Mouse (Mus musculus) liver, postnatal 0 days (tissue): ENCODE data around the gene Erlec1. TPM values are rescaled to one million over a fixed set of nuclear protein-coding genes. Genes with fewer than 3 reads are reported as not detected.

Experiments
- ATAC-seq: fragments of 200-750 bp; cut with Nextera tagmentation; 2 replicates; pipeline ENCODE4 v1.8.0; 2017; ENCODE audit warnings: mild to moderate bottlenecking, moderate library complexity
- DNase-seq: peaks from one replicate; pipeline ENCODE4 v3.0.0-alpha.2; 2016
- H3K27ac ChIP-seq: fragments of 300-500 bp; sonication (generic); 2 replicates; pipeline ENCODE4 v1.5.1; 2014; ENCODE audit warnings: antibody characterized with exemption, moderate library complexity, mild to moderate bottlenecking, low read depth
- H3K27me3 ChIP-seq: fragments of 300-500 bp; sonication (generic); 2 replicates; pipeline ENCODE4 v1.6.1; 2014; ENCODE audit warnings: low read length, control low read depth, mixed read lengths; ENCODE audit not compliant: insufficient read depth
- H3K36me3 ChIP-seq: fragments of 300-500 bp; sonication (generic); replicated peaks from 2 replicates; pipeline ENCODE4 v1.6.1; 2014; ENCODE audit warnings: mild to moderate bottlenecking, control low read depth, low read length, moderate library complexity, mixed read lengths; ENCODE audit not compliant: insufficient read depth
- H3K4me1 ChIP-seq: fragments of 300-500 bp; sonication (generic); 2 replicates; pipeline ENCODE4 v1.6.1; 2014; ENCODE audit warnings: antibody characterized with exemption, mild to moderate bottlenecking, control low read depth; ENCODE audit not compliant: insufficient read depth
- H3K4me2 ChIP-seq: fragments of 300-500 bp; sonication (generic); 2 replicates; pipeline ENCODE4 v1.6.1; 2014; ENCODE audit warnings: low read depth, mild to moderate bottlenecking, low read length, moderate library complexity, mixed read lengths
- H3K4me3 ChIP-seq: fragments of 300-500 bp; sonication (generic); 2 replicates; pipeline ENCODE4 v1.5.1; 2014; ENCODE audit warnings: low read depth, low read length
- H3K9ac ChIP-seq: fragments of 300-500 bp; sonication (generic); replicated peaks from 2 replicates; pipeline ENCODE4 v1.6.1; 2014; ENCODE audit warnings: mild to moderate bottlenecking, moderate library complexity
- H3K9me3 ChIP-seq: fragments of 300-500 bp; sonication (generic); 2 replicates; pipeline ENCODE4 v1.6.1; 2016; ENCODE audit warnings: mild to moderate bottlenecking, control low read depth, low read length, mixed read lengths
- CTCF ChIP-seq: sonication (generic); IDR thresholded peaks from 2 replicates; pipeline ENCODE4 v1.5.1; 2016; ENCODE audit warnings: antibody characterized with exemption, low read depth
- EP300 ChIP-seq: IDR thresholded peaks from 2 replicates; pipeline ENCODE4 v1.6.1; 2016; ENCODE audit warnings: antibody characterized with exemption, low read depth, mild to moderate bottlenecking
- WGBS: fragments of 180-500 bp; shearing (Covaris S2); extraction: QIAGEN DNeasy Blood & Tissue Kit; methylation state at CpG from one replicate; pipeline ENCODE4 v1.1.7; 2014; ENCODE audit not compliant: insufficient replicate concordance; 5-methylcytosine and 5-hydroxymethylcytosine counted together
- polyA plus RNA-seq: library from polyadenylated mRNA; unstranded; fragments of >200 nt; fragmentation: Nextera tagmentation; extraction: Ambion mirVana; gene quantifications from 2 replicates; pipeline ENCODE4 v1.2.1, GENCODE M21; 2015

Erlec1 gene
- polyA plus RNA-seq, 1 experiment from 2014 or later = 8.2 TPM

DNA sequence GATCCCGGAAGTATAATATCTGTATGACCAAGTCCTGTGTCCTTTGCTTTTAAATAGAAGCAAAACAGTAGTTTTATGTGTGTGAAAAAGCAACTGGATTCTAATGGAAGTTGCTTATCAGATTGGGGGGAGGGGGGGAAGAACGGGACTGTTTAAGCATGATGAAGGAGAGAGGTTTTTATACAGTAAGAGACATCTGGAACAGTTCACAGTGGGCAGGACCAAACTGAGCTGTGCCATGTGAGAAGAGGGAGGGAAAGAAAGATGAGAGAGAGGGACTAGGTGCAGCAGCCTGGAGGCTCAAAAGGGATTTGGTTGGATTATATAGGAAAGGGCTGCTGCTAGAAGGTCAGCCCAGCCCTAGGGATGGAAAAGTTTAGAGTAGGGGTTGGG lies 32.5 kb upstream of the Erlec1 start:
- Histone ChIP-seq H3K27me3 (no peaks in the 10 kb centered on the region), H3K36me3 (peaks cover 8% of the 10 kb centered on the region; the same call in 1 of the 2 replicates), H3K4me1 (0 out of 2 replicates have a peak, but pooled peaks cover 4% of the 10 kb centered on the region), H3K4me2 (peak overlapping the region; percentile 81), H3K4me3 (peak overlapping the region; percentile 77), H3K9ac (peak overlapping the region; percentile 86), H3K27ac (peak overlapping the region; percentile 95), H3K9me3 (no peaks in the 10 kb centered on the region)
- no peak for TF ChIP-seq EP300
- no peak for TF ChIP-seq CTCF
- 0% methylated on average over 2 of the region's 2 CpGs for WGBS
- peak; percentile 67 for ATAC-seq
- DNase-seq = no peak

DNA sequence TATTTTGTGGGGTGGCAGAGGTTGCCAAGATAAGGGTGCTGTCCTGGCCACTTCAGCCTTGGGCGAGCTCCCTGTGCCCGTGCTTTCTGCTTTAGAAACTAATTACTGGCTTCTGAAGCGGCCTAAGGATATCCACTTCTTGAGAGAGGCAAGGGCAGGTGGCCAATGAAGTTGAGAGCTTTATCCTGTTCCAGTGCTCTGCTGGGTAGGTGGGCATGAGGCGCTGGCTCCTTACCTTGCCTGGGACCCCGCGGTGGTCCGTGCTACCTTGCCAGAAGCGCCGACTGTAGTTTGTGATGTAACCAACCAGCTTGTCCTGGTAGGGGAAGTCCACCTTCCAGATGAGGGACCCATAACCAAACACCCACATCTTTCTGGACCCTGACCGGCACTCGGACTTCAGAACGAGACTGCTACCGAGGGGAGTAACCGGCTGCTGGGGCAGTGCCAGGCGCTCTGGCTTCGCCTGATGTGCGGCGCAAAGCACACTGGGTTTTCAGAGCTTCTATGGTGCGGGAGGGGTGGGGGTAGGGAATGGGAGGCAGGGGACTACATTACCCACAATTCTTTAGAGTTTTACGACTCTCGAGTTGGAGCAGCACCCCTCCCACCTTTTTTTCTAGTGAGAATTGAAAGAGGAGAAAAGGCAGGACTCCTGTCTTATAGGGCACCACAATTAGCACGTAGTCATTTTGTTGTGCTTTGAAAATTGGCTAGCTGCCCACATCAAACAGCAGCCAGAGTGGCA lies 31.9 kb upstream of the Erlec1 start, which contains the start of gene Chac2:
TSS of gene Chac2 (minus strand) at position 474 of the 748 bp plus-strand sequence.
- H3K4me2 ChIP-seq = peak within 1 kb of the TSS; percentile 81
- H3K4me3 ChIP-seq = peak within 1 kb of the TSS; percentile 77
- TF ChIP-seq CTCF (no peak), EP300 (peak; percentile 77; the same call in 1 of the 2 replicates)
- peak within 1 kb of the TSS; percentile 86 for H3K9ac ChIP-seq
- H3K36me3 ChIP-seq = peaks cover 8% of the 10 kb centered on the region; the same call in 1 of the 2 replicates
- peak within 1 kb of the TSS; percentile 95 for H3K27ac ChIP-seq
- 0 out of 2 replicates have a peak, but pooled peaks cover 4% of the 10 kb centered on the region for H3K4me1 ChIP-seq
- no peaks in the 10 kb centered on the region for H3K9me3 ChIP-seq
- WGBS = under 1% methylated on average over 22 of the region's 22 CpGs
- DNase-seq (peak; percentile 93), ATAC-seq (peak; percentile 98)
- H3K27me3 ChIP-seq = no peaks in the 10 kb centered on the region

DNA sequence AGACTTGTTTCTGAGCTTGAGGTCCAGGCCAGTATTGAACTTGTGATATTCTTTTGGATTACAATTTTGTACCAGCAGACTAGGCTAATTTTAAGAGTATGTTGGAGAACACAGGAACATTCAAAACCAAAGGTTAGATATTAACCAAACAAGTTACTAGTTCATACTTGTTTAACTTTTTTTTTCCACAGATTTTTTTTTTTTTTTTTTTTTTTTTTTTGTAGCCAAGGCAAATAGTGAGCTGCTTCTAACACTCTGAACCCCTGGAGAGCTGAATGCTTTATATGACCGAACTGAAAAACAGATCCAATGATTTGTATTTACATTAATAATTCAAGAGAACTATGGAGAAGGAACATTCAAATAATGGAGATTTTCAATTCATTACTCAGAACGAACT lies 31.1 kb upstream of the Erlec1 start:
- Histone ChIP-seq H3K4me1 (0 out of 2 replicates have a peak, but pooled peaks cover 4% of the 10 kb centered on the region), H3K4me3 (peak overlapping the region; percentile 77), H3K4me2 (peak overlapping the region; percentile 81), H3K27ac (peak overlapping the region; percentile 95), H3K27me3 (no peaks in the 10 kb centered on the region), H3K9me3 (no peaks in the 10 kb centered on the region), H3K9ac (peak overlapping the region; percentile 60; the same call in 1 of the 2 replicates), H3K36me3 (peaks cover 8% of the 10 kb centered on the region; the same call in 1 of the 2 replicates)
- DNase-seq = no peak
- WGBS = 30% methylated on average over 2 of the region's 2 CpGs
- no peak for TF ChIP-seq CTCF
- no peak for TF ChIP-seq EP300
- no peak for ATAC-seq

DNA sequence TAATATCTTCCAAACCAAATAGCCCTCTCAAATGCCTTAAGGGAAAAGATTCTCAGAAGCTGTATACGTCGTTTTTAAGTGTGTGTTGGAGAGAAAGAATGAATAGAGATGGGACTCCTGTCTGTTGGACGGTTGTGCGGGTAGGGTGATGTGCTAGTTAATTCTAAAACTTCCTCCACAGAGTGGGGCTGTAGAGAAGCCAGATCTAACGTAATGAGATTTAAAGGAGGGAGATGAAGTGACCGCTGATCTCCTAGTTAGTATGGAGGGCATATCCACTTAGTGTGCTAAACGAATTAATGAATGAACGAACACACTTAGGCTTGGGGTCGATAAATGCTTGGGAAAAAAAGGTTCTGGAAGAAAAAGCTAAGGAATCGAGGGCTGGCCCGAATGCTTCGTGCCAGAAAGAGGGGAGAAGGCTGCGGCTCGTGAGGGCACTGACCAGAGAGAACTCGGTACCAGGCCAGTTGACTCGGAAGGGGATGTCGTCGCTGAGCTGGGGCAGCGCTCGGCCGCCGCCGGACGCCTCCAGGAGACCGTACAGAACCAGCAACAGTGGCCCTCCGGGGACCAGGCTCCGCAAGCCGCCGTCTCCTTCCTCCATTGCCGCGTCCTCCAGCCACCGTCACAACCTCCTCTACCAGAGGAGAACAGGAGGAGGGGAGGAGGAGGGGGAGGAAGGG lies 523 bp downstream of the Erlec1 start:
- Histone ChIP-seq H3K4me3 (peak overlapping the region; percentile 94), H3K27ac (peak overlapping the region; percentile 90), H3K9ac (peak overlapping the region; percentile 92), H3K36me3 (peaks cover 25% of the 10 kb centered on the region), H3K27me3 (no peaks in the 10 kb centered on the region), H3K4me1 (peaks cover 13% of the 10 kb centered on the region), H3K4me2 (peak overlapping the region; percentile 88), H3K9me3 (no peaks in the 10 kb centered on the region)
- DNase-seq (peak; percentile 59), ATAC-seq (peak; percentile 75)
- TF ChIP-seq EP300 = no peak
- TF ChIP-seq CTCF = peak; percentile 26
- WGBS = under 1% methylated on average over 28 of the region's 32 CpGs

DNA sequence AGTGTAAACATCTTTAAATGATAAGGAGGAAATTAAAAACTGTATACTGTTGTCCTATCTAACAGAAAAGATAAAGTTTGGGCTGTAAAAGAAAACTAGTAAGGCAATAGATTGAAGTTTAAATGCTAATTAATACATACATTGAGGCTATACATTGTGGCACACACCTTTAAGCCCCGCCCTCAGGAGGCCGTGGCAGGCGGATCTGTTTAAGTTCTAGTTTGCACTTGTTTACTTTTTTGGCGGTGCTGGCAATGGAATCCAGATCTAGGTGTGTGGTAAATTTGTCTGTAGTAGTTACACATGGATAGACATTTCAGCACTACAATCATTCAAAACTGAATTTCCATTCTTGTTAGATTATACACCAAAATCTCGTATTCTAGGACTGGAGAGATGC lies 1.3 kb downstream of the Erlec1 start:
- Histone ChIP-seq H3K4me3 (peak overlapping the region; percentile 94), H3K9ac (peak overlapping the region; percentile 92), H3K4me1 (peaks cover 13% of the 10 kb centered on the region), H3K4me2 (peak overlapping the region; percentile 88), H3K36me3 (peaks cover 28% of the 10 kb centered on the region), H3K9me3 (no peaks in the 10 kb centered on the region), H3K27ac (peak overlapping the region; percentile 90; the same call in 1 of the 2 replicates), H3K27me3 (no peaks in the 10 kb centered on the region)
- peak; percentile 27 for DNase-seq
- TF ChIP-seq CTCF (no peak), EP300 (no peak)
- 42% methylated on average over 5 of the region's 5 CpGs for WGBS
- ATAC-seq = no peak

DNA sequence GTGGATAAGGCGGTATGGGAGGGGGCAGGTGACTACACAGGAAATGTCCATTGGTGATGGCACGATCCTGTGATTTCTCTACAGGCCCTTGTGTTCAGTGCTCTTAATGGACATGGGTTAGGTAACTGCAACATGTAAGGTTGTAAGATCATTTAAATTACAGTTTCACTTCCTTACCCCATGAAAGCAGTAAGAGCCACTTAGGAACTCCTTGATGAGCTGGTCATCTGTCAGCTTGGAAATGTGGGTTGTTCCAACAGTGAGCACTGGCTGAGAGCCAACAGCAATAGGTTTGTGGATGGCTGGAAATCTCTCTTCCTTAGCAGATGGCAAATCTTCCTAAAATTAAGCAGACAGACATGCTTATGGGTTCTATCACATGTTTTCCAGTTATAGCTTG lies 10.6 kb downstream of the Erlec1 start:
- H3K27ac ChIP-seq = no peak overlapping the region
- H3K9me3 ChIP-seq = no peaks in the 10 kb centered on the region
- H3K9ac ChIP-seq = no peak overlapping the region
- no peaks in the 10 kb centered on the region for H3K4me1 ChIP-seq
- peaks cover 53% of the 10 kb centered on the region for H3K36me3 ChIP-seq
- H3K4me3 ChIP-seq = no peak overlapping the region
- ATAC-seq = no peak
- H3K4me2 ChIP-seq = no peak overlapping the region
- DNase-seq = no peak
- 84% methylated on average over 2 of the region's 2 CpGs for WGBS
- no peak for TF ChIP-seq EP300
- no peak for TF ChIP-seq CTCF
- no peaks in the 10 kb centered on the region for H3K27me3 ChIP-seq
